Mouse (Mus musculus): ENCODE measurements around the gene Fam114a2. TPM values are rescaled to one million over a fixed set of nuclear protein-coding genes. Genes with fewer than 3 reads are reported as not detected.

The Fam114a2 gene
- total RNA-seq, 1 experiment from 2014 or later = 43.7 TPM

DNA sequence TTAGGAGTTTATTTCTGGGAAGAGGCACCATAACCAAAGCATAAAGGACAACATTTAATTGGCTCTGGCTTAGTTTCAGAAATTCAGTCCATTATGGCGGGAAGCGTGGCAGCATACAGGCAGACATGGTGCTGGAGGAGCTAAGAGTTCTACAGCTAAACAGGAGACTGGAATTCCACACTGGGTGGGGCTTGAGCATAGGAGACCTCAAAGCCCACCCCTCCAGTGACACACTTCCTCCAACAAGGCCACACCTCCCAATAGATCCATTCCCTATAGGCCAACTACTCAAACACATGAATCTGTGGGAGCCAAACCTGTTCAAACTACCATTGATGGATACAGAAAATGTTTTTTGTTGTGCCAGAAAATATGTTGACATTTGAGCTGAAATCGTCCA is 2.8 kb upstream of the Fam114a2 start:
- no peak for ATAC-seq (replicated peaks; ENCODE audit: low read depth, poor library complexity, severe bottlenecking)

DNA sequence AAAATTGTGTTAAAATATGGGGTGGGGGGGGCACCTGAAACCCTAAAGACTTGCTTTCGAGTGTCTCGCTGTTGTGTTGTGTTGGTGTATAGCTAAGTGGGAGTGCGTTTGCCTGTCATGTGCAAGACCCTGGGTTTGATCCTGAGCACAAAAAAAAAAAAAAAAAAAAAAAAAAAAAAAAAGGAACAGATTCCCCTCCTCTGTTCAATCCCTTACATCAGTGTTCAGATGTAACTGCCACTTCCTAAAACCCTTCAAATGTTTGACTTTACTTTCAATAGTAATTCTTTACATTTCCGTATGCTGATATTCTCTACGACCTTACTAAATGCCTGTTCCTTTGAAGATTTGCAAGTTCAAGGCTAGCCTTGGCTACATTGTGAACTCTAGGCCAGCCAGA is 887 bp upstream of the Fam114a2 start:
- no peak for ATAC-seq (replicated peaks; ENCODE audit: low read depth, poor library complexity, severe bottlenecking)

DNA sequence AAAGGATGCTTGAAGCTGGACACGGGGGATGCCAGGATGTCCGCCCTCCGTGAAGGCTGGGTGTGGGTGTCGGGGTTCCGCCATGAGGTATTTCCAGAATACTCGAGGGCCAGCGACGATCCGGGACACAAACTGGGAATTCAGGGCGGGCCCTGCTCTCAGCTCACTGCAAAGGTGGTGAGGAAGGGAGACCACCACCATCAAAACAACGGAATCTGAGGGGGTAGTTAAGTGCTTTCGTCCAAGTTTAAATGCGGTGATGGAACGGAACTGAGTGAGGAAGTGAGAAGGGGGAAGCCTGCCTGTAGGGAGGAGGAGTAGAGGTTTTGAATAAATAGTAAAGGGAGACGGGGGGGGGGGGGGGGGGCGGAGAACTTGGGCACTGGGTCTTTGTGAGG is 333 bp upstream of the Fam114a2 start:
- peak; percentile 39 for ATAC-seq (replicated peaks; ENCODE audit: low read depth, poor library complexity, severe bottlenecking)

DNA sequence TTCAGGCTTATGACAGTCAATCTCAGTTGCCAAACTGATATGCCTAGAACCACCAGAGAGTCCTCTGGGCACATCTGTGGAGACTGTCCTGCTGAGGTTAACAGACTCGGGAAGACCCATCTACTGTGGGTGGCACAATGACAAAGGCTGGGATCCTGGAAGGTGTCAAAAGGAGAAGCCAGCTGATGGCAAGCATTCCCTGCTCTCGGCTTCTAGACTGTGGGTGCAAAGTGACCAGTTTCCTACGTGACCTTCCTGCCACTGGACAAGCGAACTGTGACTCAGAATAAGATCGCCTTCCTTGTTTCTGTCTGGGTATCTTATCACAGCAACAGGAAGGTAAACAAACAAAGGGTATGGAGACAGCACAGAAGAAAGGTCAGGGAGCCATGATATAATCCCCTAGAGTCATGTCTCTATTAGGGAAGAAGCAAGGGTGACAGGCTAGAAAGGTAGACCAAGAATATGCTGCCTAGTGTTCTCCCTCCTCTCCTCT is 1.4 kb downstream of the Fam114a2 start:
- no peak for ATAC-seq (replicated peaks; ENCODE audit: low read depth, poor library complexity, severe bottlenecking)

DNA sequence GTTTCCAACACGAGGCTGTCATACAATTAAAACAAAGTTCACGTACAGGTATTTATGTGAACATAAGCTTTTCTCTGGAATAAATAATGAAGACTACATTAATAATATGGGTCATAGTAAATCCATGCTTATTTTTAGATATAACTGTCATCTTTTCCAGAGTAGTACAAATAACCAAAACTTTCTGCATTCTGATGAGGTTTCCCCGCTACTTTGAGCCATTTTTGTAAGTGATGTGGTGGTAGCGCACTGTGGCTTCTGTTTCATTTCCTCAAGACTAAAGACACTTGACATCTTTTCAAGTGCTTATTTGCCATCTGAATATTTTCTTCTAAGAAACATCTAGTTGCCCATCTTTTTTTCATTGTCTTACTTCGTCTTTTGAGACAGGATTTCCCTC is 3.2 kb downstream of the Fam114a2 start:
- ATAC-seq (replicated peaks; ENCODE audit: low read depth, poor library complexity, severe bottlenecking) = no peak

DNA sequence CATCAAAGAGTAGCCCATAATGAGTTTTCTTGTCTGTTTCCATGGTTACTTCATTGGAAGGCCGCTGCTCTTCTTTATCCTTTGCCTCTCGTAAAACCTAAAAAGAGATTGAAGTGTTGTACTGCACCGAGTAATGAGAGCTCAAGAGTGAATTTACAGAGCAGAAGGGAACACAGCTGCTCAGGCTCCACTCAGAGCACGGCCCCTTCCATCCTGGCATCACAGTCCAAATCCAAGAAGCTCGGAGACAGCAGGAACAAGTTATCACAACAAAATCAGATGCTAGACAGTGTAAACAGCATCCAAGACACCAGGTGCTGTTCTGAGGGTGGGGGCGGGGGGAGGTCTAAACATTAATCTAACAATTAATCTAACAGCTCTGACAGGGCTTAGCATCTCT is 11.5 kb downstream of the Fam114a2 start:
- no peak for ATAC-seq (replicated peaks; ENCODE audit: low read depth, poor library complexity, severe bottlenecking)

DNA sequence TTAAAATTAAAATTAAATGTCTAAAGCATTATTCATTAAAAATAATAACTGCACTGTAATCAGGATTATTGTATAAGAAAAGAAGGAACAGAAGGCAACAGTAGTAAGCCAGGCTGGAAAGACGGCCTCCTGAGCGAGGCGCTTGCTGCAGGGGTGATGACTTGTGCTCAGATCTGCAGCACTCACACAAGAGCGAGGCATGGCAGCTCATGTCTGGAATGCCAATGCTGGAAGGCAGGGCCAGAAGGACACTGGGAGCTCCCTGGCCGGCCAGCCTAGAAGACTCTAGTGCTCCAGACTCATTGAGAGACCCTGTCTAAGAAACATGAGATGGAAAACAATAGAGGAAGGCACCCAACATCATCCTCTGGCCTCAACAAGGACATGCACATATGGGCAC is 15.3 kb downstream of the Fam114a2 start:
- no peak for ATAC-seq (replicated peaks; ENCODE audit: low read depth, poor library complexity, severe bottlenecking)

DNA sequence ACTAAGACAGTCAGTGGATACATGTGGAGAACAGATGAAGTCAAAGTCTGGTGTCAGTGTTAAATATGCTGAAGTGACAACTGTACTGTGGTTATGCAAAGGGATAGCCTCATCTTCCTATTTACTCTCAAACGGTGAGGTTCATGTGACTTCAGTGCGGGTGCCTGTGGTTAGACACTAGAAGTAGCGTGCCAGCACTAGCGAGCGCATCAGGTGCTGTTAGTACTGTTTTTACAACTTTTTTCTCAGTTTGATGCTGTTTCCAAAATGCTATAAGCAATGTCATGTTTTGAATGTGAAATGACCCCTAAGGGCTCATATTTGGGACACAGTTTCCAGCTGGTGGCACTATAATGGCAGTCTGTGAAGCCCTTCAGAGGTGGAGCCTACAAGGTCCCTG is 20.2 kb downstream of the Fam114a2 start:
- ATAC-seq (replicated peaks; ENCODE audit: low read depth, poor library complexity, severe bottlenecking) = no peak

DNA sequence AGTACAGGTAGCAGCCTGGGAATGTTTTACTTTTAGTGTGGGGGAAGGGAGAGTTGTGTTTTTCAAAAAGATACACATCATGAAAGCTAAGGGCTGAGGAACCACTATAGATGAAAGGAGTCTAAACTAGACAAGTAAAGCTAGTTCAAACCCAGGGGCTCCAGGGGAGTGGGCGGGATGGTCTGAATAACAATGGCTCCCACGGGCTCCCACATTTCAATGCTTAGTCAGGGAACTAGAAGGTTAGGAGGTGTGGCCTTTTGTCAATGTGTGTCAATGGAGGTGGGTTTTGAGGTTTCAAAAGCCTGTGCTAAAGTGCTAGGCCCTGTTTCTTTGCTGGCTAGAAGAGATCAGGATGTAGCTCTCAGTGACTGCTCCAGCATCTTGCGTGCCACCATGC is 20.7 kb downstream of the Fam114a2 start:
- ATAC-seq (replicated peaks; ENCODE audit: low read depth, poor library complexity, severe bottlenecking) = no peak

DNA sequence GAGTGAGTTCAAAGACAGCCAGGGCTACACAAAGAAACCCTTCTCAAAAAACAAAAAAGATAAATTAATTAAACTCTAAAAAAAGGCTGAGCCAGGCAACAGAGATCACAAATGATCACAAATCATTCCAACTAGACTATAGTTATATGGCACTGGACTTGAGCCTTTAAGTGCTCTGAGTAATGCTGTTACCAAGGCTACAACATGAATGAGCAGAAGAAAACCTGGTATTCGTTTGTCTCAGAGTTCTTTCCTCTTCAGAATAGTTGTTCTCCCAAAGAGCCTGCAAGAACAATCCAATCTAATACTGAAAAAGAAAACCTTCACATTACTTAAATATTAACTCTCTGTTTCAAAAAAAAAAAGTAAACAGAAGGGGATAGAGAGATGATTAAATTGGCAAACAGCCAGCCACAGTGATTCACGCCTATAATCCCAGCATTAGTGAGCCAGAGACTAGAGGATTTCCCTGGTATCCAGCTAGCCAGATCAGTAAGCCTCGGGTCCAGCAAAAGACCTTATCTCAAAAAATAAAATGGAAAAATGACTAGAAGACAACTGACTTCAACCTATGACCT is 21.9 kb downstream of the Fam114a2 start:
- no peak for ATAC-seq (replicated peaks; ENCODE audit: low read depth, poor library complexity, severe bottlenecking)

DNA sequence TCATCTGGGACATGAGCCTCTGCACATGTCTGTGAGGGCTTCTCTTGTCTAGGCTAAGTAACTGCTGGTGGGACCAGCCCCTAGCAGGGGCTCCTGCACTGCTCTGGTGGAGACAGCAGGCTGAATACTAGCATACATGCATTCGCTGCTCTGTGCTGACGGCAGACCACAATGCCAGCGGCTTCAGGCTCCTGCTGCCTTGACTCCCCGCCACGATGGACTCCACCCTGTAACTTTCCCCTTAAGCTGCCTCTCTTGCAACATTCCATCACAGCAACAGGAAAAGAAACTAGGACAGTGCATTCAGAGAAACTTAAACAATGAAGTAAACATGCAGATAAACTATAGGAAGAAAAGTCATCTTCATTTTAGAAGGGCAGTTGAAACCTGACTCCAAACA is 30.0 kb downstream of the Fam114a2 start:
- ATAC-seq (replicated peaks; ENCODE audit: low read depth, poor library complexity, severe bottlenecking) = no peak

DNA sequence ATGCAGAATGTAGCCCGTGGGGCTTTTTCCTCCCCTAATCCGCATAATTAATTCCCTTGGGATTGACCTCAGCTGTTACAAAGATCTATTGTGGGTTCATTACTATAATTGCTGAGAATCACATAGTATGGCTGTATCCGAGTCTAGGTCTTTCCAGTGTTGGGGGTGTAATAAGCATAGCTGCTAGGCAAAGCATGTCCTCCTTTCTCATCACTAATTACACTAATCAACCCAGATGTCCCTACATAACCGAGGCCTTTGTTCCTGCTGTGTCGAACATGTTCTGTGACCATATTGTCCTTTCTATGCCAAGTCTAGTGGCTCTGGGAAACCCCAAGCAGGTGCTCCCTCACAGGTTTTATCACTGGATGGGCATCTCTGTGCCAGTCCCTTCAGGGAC is 40.3 kb downstream of the Fam114a2 start:
- no peak for ATAC-seq (replicated peaks; ENCODE audit: low read depth, poor library complexity, severe bottlenecking)

DNA sequence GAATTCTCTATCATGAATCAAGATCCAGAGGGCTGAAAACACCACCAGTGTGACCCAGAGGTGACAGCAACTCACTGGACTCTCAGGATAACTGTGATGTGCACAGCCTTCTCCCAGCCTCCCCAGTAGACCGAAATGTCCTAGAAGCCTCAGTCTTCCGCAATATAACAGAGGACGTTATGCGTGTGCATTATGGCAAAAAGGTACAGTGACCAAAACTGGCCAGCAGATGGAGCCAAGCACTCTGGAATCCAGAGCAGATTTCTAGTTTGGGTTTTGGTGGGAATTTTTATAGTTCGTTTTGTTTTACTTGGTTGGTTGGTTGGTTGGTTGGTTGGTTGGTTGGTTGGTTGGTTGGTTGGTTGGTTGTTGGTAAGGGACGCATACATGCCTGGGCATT is 43.3 kb downstream of the Fam114a2 start:
- ATAC-seq (replicated peaks; ENCODE audit: low read depth, poor library complexity, severe bottlenecking) = peak; percentile 73; the same call in 1 of the 2 replicates

DNA sequence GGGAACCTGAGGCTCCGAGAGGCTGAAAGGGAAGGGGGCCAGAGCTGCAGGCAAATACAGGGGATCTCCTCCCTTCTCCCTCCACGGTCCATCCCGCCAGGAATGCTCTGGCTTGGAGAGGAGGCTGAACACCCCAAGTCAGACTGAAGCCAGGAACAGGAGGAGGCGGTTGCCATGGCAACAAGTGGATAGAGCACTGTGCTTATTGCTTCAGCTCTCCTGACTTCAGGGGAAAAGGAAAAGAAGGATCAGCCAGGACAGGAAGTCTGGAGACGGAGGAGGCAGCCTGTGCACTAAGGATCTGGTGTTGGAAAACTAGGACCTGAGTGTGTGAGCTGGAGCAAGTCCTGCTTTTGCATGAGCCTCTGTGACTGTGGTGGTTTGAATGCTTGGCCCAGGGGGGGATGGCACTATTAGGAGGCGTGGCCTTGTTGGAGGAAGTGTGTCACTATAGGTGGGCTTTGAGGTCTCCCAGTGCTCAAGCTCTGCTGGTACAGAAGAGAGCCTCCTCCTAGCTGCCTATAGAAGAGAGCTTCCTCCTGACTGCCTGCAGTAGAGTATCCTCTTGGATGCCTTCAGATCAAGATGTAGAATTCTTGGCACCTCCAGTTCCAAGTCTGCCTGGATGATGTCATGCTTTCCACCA is 44.0 kb downstream of the Fam114a2 start:
- no peak for ATAC-seq (replicated peaks; ENCODE audit: low read depth, poor library complexity, severe bottlenecking)

DNA sequence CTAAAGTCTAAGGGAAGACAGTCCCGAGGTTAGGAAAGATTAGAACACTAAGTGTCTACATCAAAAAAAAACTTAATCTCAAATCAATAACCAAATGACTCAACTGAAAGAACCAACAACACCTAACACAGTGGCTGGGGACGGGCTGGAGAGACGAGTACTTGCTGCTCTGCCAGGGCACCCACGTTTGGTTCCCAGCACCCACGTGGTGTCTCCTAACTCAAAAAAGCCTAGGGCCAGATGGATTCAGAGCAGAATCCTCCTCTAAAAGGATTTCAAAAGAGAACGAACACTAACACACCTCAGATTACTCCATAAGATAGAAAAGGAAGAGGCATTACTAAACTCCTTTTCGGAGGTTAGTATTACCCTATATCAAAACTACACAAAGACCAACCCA is 47.4 kb downstream of the Fam114a2 start:
- no peak for ATAC-seq (replicated peaks; ENCODE audit: low read depth, poor library complexity, severe bottlenecking)

DNA sequence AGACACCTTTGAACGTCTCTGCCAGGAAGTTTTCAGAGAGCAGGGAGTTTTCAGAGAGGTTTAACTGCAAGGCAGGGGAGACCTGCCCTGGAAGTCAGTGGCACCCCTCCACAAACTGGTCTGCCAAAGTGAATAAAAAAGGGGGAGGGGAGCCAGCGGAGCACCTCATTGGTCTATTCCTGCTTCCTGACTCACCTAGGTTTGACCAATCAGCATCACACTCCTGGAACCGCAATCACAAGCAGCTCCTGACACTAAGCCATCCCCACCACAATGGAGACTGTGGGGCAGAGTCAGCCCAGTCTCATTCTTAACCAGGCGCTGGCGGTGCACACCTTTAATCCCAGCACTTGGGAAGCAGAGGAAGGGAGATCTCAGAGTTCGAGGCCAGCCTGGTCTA is 48.4 kb downstream of the Fam114a2 start:
- no peak for ATAC-seq (replicated peaks; ENCODE audit: low read depth, poor library complexity, severe bottlenecking)

DNA sequence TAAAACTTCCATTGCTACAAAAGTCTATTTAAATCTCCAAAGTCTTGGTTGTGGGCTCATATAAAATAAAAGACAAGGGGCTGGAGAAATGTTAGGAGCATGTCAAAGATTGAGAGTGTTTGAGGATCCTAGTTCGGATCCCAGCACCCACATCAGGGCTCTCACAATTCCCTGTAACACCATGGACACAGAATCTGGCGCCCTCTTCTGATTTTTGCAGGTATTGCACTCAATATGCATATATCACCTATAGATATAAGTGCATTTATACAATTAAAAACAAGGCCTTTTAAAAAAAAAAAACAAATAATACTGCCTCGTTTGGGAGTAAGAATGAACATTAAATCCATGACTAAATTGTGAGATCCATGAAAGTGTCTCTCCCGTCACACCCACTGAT is 49.7 kb downstream of the Fam114a2 start:
- no peak for ATAC-seq (replicated peaks; ENCODE audit: low read depth, poor library complexity, severe bottlenecking)

DNA sequence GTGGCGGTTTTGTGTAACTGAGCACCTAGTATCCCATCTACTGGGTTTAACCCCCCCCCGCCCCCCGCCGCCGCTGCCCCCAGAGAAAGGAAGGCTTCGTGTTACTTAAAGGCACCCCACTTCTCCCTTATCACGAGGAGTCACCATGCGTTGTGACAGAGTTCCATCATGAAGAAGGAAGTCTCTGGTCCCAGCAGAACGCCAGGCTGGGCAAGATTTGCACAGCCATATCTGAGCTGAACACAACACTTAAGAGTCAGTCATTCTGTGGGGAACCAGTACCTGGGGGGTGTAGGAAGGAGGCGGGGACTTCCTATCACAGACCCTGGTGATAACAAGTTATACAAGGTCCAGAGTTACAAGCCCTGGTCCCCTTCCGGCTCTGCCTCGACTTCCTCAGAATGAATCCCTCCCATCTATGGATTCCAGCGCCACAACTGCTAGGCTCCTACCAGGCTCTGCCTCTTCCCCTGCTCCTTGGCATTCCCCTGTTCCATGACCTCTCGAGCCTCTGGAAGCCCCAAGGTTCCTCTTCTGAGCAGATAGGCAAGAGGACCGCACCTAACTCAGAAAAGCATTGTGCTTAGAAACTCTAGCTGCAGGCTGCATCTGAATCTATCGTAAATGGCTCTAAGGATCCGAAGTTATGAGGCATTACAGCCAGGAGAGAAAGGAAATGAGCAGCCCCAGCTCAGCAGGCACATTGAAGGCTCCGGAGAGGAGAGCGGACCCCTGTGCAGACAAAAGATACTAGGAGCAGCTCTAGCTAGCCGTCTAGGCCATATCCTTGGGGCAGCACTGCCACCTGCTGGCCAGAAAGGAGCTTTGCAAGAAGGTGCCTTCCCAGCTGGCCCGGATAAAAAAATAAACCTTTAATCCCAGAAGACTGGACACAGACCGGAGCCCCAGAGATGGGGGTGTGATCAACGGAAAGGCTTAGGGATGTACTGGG is 51.0 kb downstream of the Fam114a2 start:
- ATAC-seq (replicated peaks; ENCODE audit: low read depth, poor library complexity, severe bottlenecking) = peak; percentile 82

DNA sequence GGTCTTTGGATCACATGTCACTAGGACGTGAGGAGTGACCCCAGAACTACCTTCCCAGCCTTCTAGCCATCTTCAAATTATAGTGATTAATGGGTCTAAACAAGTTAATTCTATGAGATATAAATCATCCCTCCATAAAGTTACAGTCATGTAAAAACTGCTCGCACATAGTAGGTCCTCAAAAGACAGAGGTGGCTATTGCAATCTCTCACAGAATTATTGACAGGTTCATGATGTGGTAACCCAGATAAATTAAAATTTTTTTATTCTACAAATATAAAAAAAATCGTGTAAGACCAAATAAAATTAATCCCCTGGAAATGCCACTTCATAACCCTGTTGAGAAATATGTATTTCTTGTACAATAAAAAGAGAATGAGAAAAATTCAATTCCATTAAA is 52.6 kb downstream of the Fam114a2 start:
- ATAC-seq (replicated peaks; ENCODE audit: low read depth, poor library complexity, severe bottlenecking) = no peak

DNA sequence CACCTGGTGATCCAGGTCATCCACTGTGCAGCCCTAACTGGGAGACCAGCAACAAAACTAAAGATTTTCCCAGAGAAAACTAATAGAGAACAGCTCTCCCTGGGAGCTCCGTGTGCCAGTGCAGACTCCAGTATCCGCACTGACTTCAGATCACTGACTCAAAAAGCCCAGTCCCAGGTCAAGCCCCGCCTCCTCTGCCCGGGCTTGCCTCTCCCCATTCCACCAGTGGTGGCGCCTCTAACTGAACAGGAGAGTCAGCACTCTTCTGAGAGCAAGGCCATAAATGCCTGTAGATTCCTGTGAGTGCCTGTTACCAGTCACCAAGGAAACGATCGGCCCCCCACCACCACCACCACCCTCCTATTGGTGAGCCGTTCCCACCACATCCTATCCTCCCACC is 53.4 kb downstream of the Fam114a2 start:
- peak; percentile 71 for ATAC-seq (replicated peaks; ENCODE audit: low read depth, poor library complexity, severe bottlenecking)

DNA sequence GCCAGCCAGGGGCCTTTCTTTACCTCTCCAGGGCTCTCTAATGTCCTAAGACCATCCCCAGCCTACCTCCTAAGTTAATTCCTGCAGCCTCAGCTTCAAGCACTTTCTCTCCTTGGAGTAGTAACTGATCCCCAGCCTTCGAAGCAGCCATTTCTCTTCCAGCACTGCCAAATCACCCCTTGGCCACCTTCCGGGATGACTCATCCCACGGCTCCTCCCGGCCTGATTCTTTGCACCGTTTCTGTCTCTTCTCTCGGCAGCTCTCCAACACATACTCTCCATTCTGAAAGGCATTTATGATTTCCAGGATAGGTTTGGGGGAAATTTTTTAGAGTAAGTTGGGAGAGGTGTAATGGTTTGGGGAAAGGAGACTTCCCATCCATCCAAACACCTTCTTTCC is 58.7 kb downstream of the Fam114a2 start:
- ATAC-seq (replicated peaks; ENCODE audit: low read depth, poor library complexity, severe bottlenecking) = no peak

Data from common myeloid progenitor, adult 5-6 weeks (primary cell).